Mouse (Mus musculus) embryonic facial prominence, embryonic 15.5 days (tissue): ENCODE measurements around the gene Vps11. TPM values are rescaled to one million over a fixed set of nuclear protein-coding genes. Genes with fewer than 3 reads are reported as not detected.
A peak's percentile ranks its signal among the peaks of the same experiment; 100 is the strongest.
"Not testable (repeated sequence)": the region's sequence is repeated elsewhere in the genome, so short reads cannot be mapped to it uniquely, and the experiment has no call there.

Experiments
- ATAC-seq: fragments of 200-750 bp; cut with Nextera tagmentation; 2 replicates; pipeline ENCODE4 v1.8.0; 2017; ENCODE audit warnings: low read depth, moderate TSS enrichment; ENCODE audit not compliant: insufficient number of reproducible peaks, low FRiP score, low TSS enrichment
- H3K27ac ChIP-seq: fragments of 300-500 bp; sonication (generic); replicated peaks from 2 replicates; pipeline ENCODE4 v1.5.1; 2015; ENCODE audit warnings: mild to moderate bottlenecking, inconsistent platforms
- H3K27me3 ChIP-seq: fragments of 300-500 bp; sonication (generic); 2 replicates; pipeline ENCODE4 v1.6.1; 2015; ENCODE audit warnings: inconsistent platforms
- H3K36me3 ChIP-seq: fragments of 300-500 bp; sonication (generic); 2 replicates; pipeline ENCODE4 v1.6.1; 2015; ENCODE audit warnings: mild to moderate bottlenecking, inconsistent platforms
- H3K4me1 ChIP-seq: fragments of 300-500 bp; sonication (generic); 2 replicates; pipeline ENCODE4 v1.6.1; 2015; ENCODE audit warnings: inconsistent platforms
- H3K4me2 ChIP-seq: fragments of 300-500 bp; sonication (generic); replicated peaks from 2 replicates; pipeline ENCODE4 v1.6.1; 2015; ENCODE audit warnings: mild to moderate bottlenecking, inconsistent platforms
- H3K4me3 ChIP-seq: fragments of 300-500 bp; sonication (generic); replicated peaks from 2 replicates; pipeline ENCODE4 v1.5.1; 2015; ENCODE audit warnings: mild to moderate bottlenecking, inconsistent platforms
- H3K9ac ChIP-seq: fragments of 300-500 bp; sonication (generic); 2 replicates; pipeline ENCODE4 v1.6.1; 2015; ENCODE audit warnings: inconsistent platforms
- H3K9me3 ChIP-seq: fragments of 300-500 bp; sonication (generic); replicated peaks from 2 replicates; pipeline ENCODE4 v1.6.1; 2016; ENCODE audit warnings: inconsistent platforms
- WGBS: fragments of 180-500 bp; shearing (Covaris S2); methylation state at CpG from one replicate; pipeline ENCODE4 v1.1.7; 2015; 5-methylcytosine and 5-hydroxymethylcytosine counted together
- microRNA-seq: library from miRNA; unstranded; fragments of <30 nt; microRNA quantifications from one replicate; pipeline ENCODE4, GENCODE M21; 2016; ENCODE audit warnings: borderline number of aligned reads
- polyA plus RNA-seq: library from polyadenylated mRNA; unstranded; fragments of >200 nt; fragmentation: Nextera tagmentation; extraction: Ambion mirVana; gene quantifications from 2 replicates; pipeline ENCODE4 v1.2.1, GENCODE M21; 2015

Gene Vps11
- polyA plus RNA-seq, 1 experiment from 2014 or later, result 30.3 TPM

GRCm38 (mm10) chr9:44311136-44312134, 50.0 kb downstream of the Vps11 start:
- Histone ChIP-seq H3K4me2 (0 out of 2 replicates have a peak overlapping the region, but pooled peaks have one; percentile 2), H3K4me3 (no peak overlapping the region), H3K9me3 (no peaks in the 10 kb centered on the region), H3K9ac (no peak overlapping the region), H3K4me1 (peaks cover 5% of the 10 kb centered on the region; the same call in 1 of the 2 replicates), H3K36me3 (peaks cover 43% of the 10 kb centered on the region), H3K27ac (0 out of 2 replicates have a peak overlapping the region, but pooled peaks have one; percentile 17), H3K27me3 (no peaks in the 10 kb centered on the region)
- no peak for ATAC-seq
- WGBS, result 19% methylated on average over 27 of the region's 27 CpGs

- no peak for ATAC-seq
- 0 out of 2 replicates have a peak overlapping the region, but pooled peaks have one; percentile 17 for H3K27ac ChIP-seq
- H3K9ac ChIP-seq, result no peak overlapping the region
- WGBS, result 33% methylated on average over 10 of the region's 10 CpGs
- H3K9me3 ChIP-seq, result no peaks in the 10 kb centered on the region
- 0 out of 2 replicates have a peak overlapping the region, but pooled peaks have one; percentile 2 for H3K4me2 ChIP-seq
- H3K4me1 ChIP-seq, result peaks cover 5% of the 10 kb centered on the region; the same call in 1 of the 2 replicates
- no peak overlapping the region for H3K4me3 ChIP-seq
- H3K36me3 ChIP-seq, result peaks cover 37% of the 10 kb centered on the region
- H3K27me3 ChIP-seq, result no peaks in the 10 kb centered on the region
Observed at GRCm38 (mm10) chr9:44310750-44311135, 50.7 kb downstream of the Vps11 start.

GRCm38 (mm10) chr9:44309756-44310155, 51.7 kb downstream of the Vps11 start:
- WGBS, result 54% methylated on average over 3 of the region's 3 CpGs
- no peak overlapping the region for H3K9ac ChIP-seq
- no peaks in the 10 kb centered on the region for H3K9me3 ChIP-seq
- peaks cover 7% of the 10 kb centered on the region for H3K4me1 ChIP-seq
- no peak overlapping the region for H3K4me3 ChIP-seq
- H3K36me3 ChIP-seq, result peaks cover 27% of the 10 kb centered on the region
- no peak overlapping the region for H3K27ac ChIP-seq
- H3K27me3 ChIP-seq, result no peaks in the 10 kb centered on the region
- no peak overlapping the region for H3K4me2 ChIP-seq
- ATAC-seq, result no peak

- Histone ChIP-seq H3K27ac (no peak overlapping the region), H3K4me3 (no peak overlapping the region), H3K36me3 (peaks cover 10% of the 10 kb centered on the region), H3K27me3 (no peaks in the 10 kb centered on the region), H3K4me2 (no peak overlapping the region), H3K4me1 (peaks cover 14% of the 10 kb centered on the region), H3K9ac (no peak overlapping the region), H3K9me3 (no peaks in the 10 kb centered on the region)
- ATAC-seq, result no peak
- WGBS, result 93% methylated on average over 2 of the region's 2 CpGs
Observed at GRCm38 (mm10) chr9:44307248-44307647, 54.2 kb downstream of the Vps11 start.

GRCm38 (mm10) chr9:44306532-44306931, 54.9 kb downstream of the Vps11 start:
- WGBS, result 87% methylated on average over 6 of the region's 6 CpGs
- Histone ChIP-seq H3K4me3 (no peak overlapping the region), H3K9me3 (no peaks in the 10 kb centered on the region), H3K4me2 (no peak overlapping the region), H3K4me1 (peaks cover 14% of the 10 kb centered on the region), H3K27me3 (no peaks in the 10 kb centered on the region), H3K27ac (no peak overlapping the region), H3K9ac (no peak overlapping the region), H3K36me3 (peaks cover 17% of the 10 kb centered on the region)
- no peak for ATAC-seq

GRCm38 (mm10) chr9:44305466-44306079, 55.9 kb downstream of the Vps11 start, which contains the start of gene Hinfp:
Gene Hinfp, minus strand, starts transcription at chr9:44305671.
- under 1% methylated on average over 54 of the region's 54 CpGs for WGBS
- peak; percentile 99 for ATAC-seq
- Histone ChIP-seq H3K4me2 (peak within 1 kb of the TSS; percentile 55), H3K9me3 (no peaks in the 10 kb centered on the region), H3K4me3 (peak within 1 kb of the TSS; percentile 99), H3K9ac (peak within 1 kb of the TSS; percentile 92), H3K27ac (peak within 1 kb of the TSS; percentile 85), H3K27me3 (no peaks in the 10 kb centered on the region), H3K4me1 (peaks cover 9% of the 10 kb centered on the region), H3K36me3 (peaks cover 17% of the 10 kb centered on the region)

- not testable (repeated sequence) for H3K27ac ChIP-seq, H3K27me3 ChIP-seq, H3K9me3 ChIP-seq, H3K4me1 ChIP-seq, H3K4me3 ChIP-seq, H3K9ac ChIP-seq, H3K4me2 ChIP-seq, ATAC-seq
- H3K36me3 ChIP-seq, result peaks cover 66% of the 10 kb centered on the region
- 95% methylated on average over 3 of the region's 3 CpGs for WGBS
Observed at GRCm38 (mm10) chr9:44300001-44300400, 61.5 kb downstream of the Vps11 start.

Small RNA genes lying within 50 kb of the gene (microRNA-seq; reads per million reads assigned to microRNA genes)
- gene Gm44335 (not detected), gene Mir7085 (not detected)

Other genes starting within 250 kb of the Vps11 start
- gene Gm49380, start 248.2 kb downstream of the Vps11 start, polyA plus RNA-seq, result 0.27 and 0.46 TPM in 2 replicates
- gene Rnf26, start 248.2 kb downstream of the Vps11 start, polyA plus RNA-seq, result 68.0 and 69.8 TPM in 2 replicates
- gene Mcam, start 227.2 kb downstream of the Vps11 start, polyA plus RNA-seq, result 38.7 and 42.1 TPM in 2 replicates
- gene Cbl, start 127.6 kb downstream of the Vps11 start, polyA plus RNA-seq, result 16.1 and 17.7 TPM in 2 replicates
- 15.9 and 23.5 TPM in 2 replicates for gene Ccdc153, start 121.0 kb downstream of the Vps11 start, polyA plus RNA-seq
- 0.14 and 0.19 TPM in 2 replicates for gene Pdzd3, start 110.2 kb downstream of the Vps11 start, polyA plus RNA-seq
- gene Nlrx1, start 93.1 kb downstream of the Vps11 start, polyA plus RNA-seq, result 13.4 and 14.6 TPM in 2 replicates
- 5.1 and 5.5 TPM in 2 replicates for gene Abcg4, start 73.1 kb downstream of the Vps11 start, polyA plus RNA-seq
- gene Hinfp, start 56.0 kb downstream of the Vps11 start, polyA plus RNA-seq, result 23.0 and 26.6 TPM in 2 replicates
- 9.1 and 10.3 TPM in 2 replicates for gene C2cd2l, start 41.4 kb downstream of the Vps11 start, polyA plus RNA-seq
- 31.4 and 37.2 TPM in 2 replicates for gene Dpagt1, start 35.7 kb downstream of the Vps11 start, polyA plus RNA-seq
- 288 and 326 TPM in 2 replicates for gene H2afx, start 27.0 kb downstream of the Vps11 start, polyA plus RNA-seq
- gene Hmbs, start 17.4 kb downstream of the Vps11 start, polyA plus RNA-seq, result 93.0 and 99.4 TPM in 2 replicates
- gene Hyou1, start 17.8 kb upstream of the Vps11 start, polyA plus RNA-seq, result 31.0 and 31.1 TPM in 2 replicates
- gene Slc37a4, start 35.2 kb upstream of the Vps11 start, polyA plus RNA-seq, result 17.3 and 19.8 TPM in 2 replicates
- 1,806 and 1,877 TPM in 2 replicates for gene Rps25, start 45.5 kb upstream of the Vps11 start, polyA plus RNA-seq
- 137 and 138 TPM in 2 replicates for gene Trappc4, start 45.9 kb upstream of the Vps11 start, polyA plus RNA-seq
- gene Ccdc84, start 56.9 kb upstream of the Vps11 start, polyA plus RNA-seq, result 28.1 and 30.5 TPM in 2 replicates
- not detected in 2 replicates for gene Foxr1, start 79.5 kb upstream of the Vps11 start, polyA plus RNA-seq
- gene Upk2, start 93.3 kb upstream of the Vps11 start, polyA plus RNA-seq, result 2.1 and 3.3 TPM in 2 replicates
- gene Bcl9l, start 121.2 kb upstream of the Vps11 start, polyA plus RNA-seq, result 21.2 and 21.8 TPM in 2 replicates
- gene Cxcr5, start 200.2 kb upstream of the Vps11 start, polyA plus RNA-seq, result 0.29 and 0.49 TPM in 2 replicates
- gene Ddx6, start 243.2 kb upstream of the Vps11 start, polyA plus RNA-seq, result 15.3 and 19.7 TPM in 2 replicates